Mouse (Mus musculus) lung, postnatal 36 days (tissue): Measurements from ENCODE around the gene Mpg.
"Not testable (repeated sequence)": the region's sequence is repeated elsewhere in the genome, so short reads cannot be mapped to it uniquely, and the experiment has no call there.

ENCODE experiments used
- DNase-seq: peaks from one replicate; pipeline ENCODE4 v3.0.0; 2022; ENCODE audit warnings: mixed read lengths

Gene Mpg

GRCm38 (mm10) chr11:32226124-32226871 is at the start of gene Mpg:
TSS of gene Mpg (plus strand) at chr11:32226505.
- peak; percentile 92 for DNase-seq

GRCm38 (mm10) chr11:32178506-32178905 is 47.8 kb upstream of the Mpg start:
- DNase-seq: no peak

- DNase-seq: no peak
Observed at GRCm38 (mm10) chr11:32181246-32181645, 45.1 kb upstream of the Mpg start.

- peak; percentile 88 for DNase-seq
Observed at GRCm38 (mm10) chr11:32181973-32182868, 44.1 kb upstream of the Mpg start.

- no peak for DNase-seq
Observed at GRCm38 (mm10) chr11:32184469-32184868, 41.8 kb upstream of the Mpg start.

- DNase-seq: no peak
Observed at GRCm38 (mm10) chr11:32186031-32186430, 40.3 kb upstream of the Mpg start.

GRCm38 (mm10) chr11:32187256-32187655 is 39.0 kb upstream of the Mpg start:
- DNase-seq: no peak

- DNase-seq: no peak
Observed at GRCm38 (mm10) chr11:32188881-32189280, 37.4 kb upstream of the Mpg start.

- DNase-seq: no peak
Observed at GRCm38 (mm10) chr11:32189434-32189833, 36.9 kb upstream of the Mpg start.

- no peak for DNase-seq
Observed at GRCm38 (mm10) chr11:32190119-32190518, 36.2 kb upstream of the Mpg start.

GRCm38 (mm10) chr11:32190603-32191110 is 35.6 kb upstream of the Mpg start:
- DNase-seq: no peak

- DNase-seq: no peak
Observed at GRCm38 (mm10) chr11:32193156-32193555, 33.1 kb upstream of the Mpg start.

GRCm38 (mm10) chr11:32194086-32194485 is 32.2 kb upstream of the Mpg start:
- DNase-seq: no peak

GRCm38 (mm10) chr11:32194626-32195025 is 31.7 kb upstream of the Mpg start:
- no peak for DNase-seq

- no peak for DNase-seq
Observed at GRCm38 (mm10) chr11:32195867-32196540, 30.3 kb upstream of the Mpg start.

GRCm38 (mm10) chr11:32196727-32197126 is 29.6 kb upstream of the Mpg start:
- DNase-seq: no peak

- DNase-seq: no peak
Observed at GRCm38 (mm10) chr11:32197766-32198165, 28.5 kb upstream of the Mpg start.

GRCm38 (mm10) chr11:32198256-32198955 is 27.9 kb upstream of the Mpg start:
- no peak for DNase-seq

- DNase-seq: no peak
Observed at GRCm38 (mm10) chr11:32199230-32199629, 27.1 kb upstream of the Mpg start.

- DNase-seq: no peak
Observed at GRCm38 (mm10) chr11:32200075-32200601, 26.2 kb upstream of the Mpg start, which contains the start of gene Il9r. TSS of gene Il9r (minus strand) at chr11:32200279.

GRCm38 (mm10) chr11:32200992-32201391 is 25.3 kb upstream of the Mpg start:
- not testable (repeated sequence) for DNase-seq
